Mouse (Mus musculus): ENCODE results near the gene Lrp5. TPM values are rescaled to one million over a fixed set of nuclear protein-coding genes. Genes with fewer than 3 reads are reported as not detected.
"Not testable (repeated sequence)": the region's sequence is repeated elsewhere in the genome, so short reads cannot be mapped to it uniquely, and the experiment has no call there.

Gene Lrp5
- total RNA-seq, 4 experiments from 2014 or later = 7.9 to 10.6 (median 8.4) TPM

DNA sequence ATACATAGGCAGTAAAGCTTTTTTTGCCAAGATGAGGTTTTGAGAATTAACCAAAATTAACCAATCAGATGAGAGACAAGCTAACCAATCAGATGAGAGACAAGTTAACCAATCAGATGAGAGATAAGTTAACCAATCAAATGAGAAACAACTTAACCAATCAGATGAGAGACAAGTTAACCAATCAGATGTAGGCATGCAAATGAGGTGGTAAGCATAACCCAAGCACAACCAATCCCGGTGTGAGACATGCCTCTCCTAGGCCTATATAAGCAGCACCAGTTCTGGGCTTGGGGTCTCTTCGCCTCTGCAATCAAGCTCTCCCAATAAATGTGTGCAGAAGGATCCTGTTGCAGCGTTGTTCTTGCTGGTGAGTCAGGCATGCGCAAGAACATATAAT, 29.3 kb downstream of the Lrp5 start:
- DNase-seq (ENCODE audit: low spot score in 2 of 2) = not testable (repeated sequence)

DNA sequence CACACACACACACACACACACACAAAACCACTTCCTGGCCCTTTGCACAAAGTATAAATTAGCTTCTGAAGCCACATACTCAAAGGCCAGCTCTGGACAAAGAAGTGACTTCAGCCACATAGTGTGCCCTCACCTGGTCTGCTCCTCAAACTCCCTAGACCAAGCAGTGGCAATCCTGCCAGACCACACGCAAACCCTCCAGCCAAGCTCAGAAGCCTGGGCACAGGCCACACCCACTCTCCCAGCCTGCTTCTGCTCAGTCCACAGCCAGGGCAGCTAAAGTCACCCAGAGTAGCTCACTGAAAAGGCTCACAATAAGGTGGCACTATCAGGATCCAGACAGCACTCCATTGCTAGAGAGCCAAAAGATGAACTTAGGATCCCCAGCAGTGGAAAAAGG, 30.2 kb downstream of the Lrp5 start:
- DNase-seq (ENCODE audit: low spot score in 2 of 2) = no peak

DNA sequence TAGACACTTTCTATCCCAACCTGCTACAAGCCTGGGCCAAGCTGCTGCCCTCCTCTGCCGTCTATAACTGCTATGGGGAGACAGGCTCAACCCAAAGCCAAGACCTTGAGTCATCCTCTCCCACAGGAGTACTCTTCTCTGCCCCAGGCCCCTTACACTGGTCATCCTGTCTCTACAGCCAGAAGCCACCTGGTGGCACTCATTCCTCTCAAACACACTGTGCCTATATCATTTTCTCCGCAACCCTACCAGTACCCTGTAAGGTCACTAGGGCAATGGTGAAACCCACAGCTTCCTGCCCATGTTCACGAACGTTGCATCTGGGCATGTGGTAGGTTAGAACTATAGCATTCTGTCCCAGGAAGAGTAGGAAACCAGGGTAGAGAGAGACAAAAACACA, 31.4 kb downstream of the Lrp5 start:
- DNase-seq (ENCODE audit: low spot score in 2 of 2) = no peak

DNA sequence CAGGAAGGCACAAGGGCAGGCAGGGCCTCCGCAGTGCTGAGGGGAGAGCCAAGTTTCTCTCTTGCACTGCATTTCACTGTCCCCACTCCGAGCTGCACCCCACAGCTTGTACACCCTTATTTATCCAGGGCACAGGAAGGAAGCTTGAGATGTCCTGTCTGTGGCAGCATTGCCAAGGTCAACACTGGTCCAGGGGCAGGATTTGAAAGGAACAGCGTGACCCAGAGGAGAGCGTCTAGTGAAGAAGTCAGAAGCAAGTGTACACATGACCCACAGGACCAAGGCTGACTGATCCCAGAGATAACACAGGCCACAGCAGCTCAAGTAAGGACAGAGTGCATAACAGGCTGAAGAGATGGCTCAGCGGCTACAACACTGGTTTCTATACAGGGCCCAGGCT, 32.3 kb downstream of the Lrp5 start:
- no peak for DNase-seq (ENCODE audit: low spot score in 2 of 2)

DNA sequence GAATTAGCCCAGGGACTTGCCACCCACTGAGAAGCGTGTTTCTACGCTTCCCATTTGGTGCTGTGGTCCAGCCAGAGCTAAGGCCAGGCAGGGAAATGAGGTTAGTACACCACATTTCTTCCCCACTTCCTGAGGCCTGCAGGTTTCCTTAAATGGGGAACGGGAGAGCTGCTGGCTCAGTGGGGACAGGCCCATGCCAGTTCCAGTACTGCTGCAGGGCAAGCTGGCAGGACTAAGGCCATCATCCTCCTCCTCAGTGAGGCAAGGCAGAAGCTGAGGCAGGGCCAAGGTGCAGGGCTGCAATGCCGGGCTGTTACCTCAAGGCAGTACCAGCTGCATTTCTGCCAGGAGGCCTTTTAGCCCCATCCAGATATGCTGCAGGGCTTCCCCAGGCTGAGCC, 32.9 kb downstream of the Lrp5 start:
- no peak for DNase-seq (ENCODE audit: low spot score in 2 of 2)

DNA sequence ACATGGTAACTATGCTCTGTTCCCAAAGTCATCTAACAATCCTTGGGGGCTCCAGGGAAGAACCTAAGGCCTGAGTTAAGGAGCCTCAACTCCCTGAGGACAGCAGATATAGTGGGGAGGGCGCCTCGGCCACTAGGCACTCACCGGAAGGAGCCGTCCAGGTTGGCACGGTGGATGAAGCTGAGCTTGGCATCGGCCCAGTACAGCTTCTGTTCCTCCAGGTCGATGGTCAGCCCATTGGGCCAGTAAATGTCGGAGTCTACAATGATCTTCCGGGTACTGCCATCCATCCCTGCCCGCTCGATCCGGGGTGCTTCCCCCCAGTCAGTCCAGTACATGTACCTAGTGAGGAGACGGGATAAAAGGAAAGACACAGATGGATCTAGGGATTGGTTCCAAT, 34.4 kb downstream of the Lrp5 start:
- DNase-seq (ENCODE audit: low spot score in 2 of 2) = no peak

DNA sequence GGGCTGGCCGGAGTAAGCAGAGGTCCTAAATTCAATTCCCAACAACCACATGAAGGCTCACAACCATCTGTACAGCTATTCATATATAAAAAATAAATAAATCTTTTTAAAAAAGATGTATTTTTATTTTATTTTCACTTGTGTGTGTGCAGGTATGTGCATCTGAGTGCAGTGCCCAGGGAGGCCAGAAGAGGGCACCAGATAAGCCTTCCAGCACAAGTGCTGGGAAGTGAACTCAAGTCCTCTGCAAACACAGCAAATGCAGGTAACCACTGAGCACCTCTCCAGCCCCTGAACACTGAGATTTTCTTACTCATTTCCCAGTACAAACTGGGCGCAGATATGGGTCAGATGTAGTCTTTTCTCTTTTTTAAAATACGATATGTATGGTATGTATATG, 35.1 kb downstream of the Lrp5 start:
- DNase-seq (ENCODE audit: low spot score in 2 of 2) = no peak

DNA sequence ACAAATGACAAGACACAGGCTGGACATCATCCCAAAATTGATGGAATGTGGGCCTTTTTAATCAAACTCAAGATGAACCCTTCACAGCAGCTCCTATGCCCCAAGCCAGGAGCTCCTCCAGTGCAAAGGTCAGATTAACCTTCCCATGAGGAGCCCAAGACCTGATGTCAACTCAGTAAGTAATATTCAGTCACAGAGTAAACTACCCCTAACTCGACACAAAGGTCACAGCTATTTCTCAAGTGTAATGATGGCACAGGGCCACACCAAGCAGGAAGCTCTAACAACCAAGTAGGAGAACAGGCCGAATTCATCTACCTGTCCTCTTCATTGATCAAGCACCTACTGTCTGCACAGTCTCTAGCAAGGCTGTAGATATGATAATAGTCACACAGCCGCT, 35.9 kb downstream of the Lrp5 start:
- DNase-seq (ENCODE audit: low spot score in 2 of 2) = no peak

DNA sequence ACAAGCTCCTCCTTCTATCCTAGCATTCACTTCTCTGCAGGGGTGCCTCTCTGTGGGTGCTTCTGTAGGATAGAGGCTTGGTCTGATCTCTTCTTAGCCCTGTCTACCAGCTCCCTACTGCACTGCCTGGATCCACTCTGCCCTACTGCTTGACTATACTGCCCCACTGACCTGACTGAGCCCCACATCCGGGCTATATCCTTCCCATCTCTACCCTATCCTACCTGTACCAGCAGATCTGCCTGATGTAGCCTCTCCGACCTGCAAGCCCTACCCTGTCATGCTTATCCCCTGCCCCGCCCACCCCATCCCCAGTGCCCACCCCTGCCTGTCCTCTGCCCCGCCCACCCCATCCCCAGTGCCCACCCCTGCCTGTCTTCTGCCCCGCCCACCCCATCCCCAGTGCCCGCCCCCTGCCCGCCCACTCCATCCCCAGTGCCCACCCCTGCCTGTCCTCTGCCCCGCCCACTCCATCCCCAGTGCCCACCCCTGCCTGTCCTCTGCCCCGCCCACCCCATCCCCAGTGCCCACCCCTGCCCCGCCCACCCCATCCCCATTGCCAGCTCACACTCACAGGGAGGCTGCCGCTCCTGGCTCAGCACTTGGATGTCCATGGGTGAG, 37.4 kb downstream of the Lrp5 start:
- DNase-seq (ENCODE audit: low spot score in 2 of 2) = no peak

DNA sequence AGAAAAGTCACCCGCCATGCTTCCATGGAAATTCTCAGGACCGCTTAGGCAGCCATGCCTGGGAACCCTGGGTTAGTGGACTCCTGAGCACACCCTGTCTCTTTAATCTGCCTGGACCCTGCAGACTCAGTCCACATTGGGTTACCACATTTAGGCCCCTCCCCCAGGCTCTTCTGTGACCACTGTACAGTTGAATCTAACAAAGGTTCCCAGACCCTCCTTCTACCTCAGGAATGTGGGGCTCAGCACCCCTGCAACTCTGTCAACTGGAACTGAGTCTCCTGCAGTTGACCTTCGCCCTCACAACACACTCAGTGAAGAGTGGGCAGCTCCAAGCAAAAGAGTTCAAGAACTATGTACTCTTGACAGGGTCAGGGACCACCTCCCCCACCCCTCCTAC, 38.4 kb downstream of the Lrp5 start:
- DNase-seq (ENCODE audit: low spot score in 2 of 2) = no peak

DNA sequence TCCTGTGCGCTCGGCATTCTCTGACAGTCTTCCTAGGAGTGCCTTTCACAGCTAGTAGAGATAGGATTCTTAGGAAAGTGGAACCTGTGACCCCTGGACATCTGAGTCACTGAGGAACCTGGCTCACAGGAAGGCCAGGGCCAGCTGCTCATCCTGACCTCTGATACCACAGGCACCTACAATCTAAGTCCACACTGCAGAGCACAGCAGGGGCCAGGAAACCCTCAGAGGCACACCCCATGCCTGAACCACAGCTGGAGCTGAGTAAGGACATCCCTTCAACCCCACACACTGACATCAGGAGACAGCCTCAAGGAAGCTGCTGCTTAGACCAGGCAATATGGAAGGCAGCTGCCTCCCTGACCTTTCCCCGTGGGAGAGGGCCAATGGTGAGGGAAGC, 40.6 kb downstream of the Lrp5 start:
- DNase-seq (ENCODE audit: low spot score in 2 of 2) = no peak

DNA sequence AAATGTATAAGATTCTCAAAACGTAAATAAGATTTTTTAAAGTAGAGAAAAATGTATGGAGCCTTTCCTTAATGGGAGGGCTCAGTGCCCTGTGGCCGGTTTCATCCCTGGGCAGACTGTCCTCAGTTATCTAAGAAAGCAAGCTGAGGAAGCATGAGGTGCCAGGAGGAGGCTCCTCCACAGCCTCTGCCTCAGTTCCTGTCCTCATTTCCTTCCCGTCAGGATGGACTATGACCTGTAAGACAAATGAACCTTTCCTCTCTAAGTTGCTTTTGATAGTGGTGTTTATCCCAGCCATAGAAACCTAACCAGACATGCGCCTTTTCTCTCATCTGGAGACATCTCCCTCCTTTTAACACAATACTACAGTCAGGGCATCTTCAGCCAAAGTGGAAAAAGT, 41.0 kb downstream of the Lrp5 start:
- DNase-seq (ENCODE audit: low spot score in 2 of 2) = no peak

DNA sequence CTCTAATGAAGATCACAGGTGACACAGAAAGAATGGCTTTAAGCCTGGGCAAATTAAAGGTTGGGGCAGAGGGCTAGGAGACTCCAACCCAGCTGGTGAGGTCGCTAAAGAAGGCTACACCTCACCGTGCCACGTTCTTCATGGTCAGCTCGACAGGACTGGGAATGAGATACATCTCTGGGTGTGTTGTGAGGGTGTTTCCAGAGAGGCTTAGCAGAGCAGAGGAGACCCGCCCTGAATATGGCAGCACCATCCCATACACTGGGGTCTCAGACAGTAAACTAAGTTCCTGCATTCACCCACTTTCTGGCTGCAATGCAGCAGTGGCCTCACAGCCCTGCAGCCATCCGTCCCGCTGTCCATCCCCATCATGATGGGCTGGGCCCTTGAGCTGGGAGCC, 46.8 kb downstream of the Lrp5 start:
- DNase-seq (ENCODE audit: low spot score in 2 of 2) = no peak

DNA sequence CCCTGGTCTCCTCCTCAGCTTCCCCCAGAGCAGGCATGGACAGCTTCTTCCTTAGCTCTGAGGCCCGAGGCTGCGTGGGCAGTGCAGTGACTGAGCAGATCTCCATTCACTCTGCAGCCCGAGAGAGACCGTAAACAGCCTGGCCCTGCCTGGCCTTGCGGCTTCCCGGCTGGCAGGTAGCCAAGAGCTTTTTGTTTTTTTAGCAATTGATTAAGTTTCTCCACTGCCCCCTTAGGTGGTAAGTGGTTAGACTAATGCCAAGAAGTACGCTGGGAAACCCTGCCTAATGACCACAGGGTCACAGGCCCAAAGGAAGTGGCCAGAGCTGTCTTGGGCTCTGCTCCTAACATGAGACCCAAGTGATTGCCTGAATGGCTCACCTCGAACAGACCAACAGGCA, 47.7 kb downstream of the Lrp5 start:
- DNase-seq (ENCODE audit: low spot score in 2 of 2) = no peak

DNA sequence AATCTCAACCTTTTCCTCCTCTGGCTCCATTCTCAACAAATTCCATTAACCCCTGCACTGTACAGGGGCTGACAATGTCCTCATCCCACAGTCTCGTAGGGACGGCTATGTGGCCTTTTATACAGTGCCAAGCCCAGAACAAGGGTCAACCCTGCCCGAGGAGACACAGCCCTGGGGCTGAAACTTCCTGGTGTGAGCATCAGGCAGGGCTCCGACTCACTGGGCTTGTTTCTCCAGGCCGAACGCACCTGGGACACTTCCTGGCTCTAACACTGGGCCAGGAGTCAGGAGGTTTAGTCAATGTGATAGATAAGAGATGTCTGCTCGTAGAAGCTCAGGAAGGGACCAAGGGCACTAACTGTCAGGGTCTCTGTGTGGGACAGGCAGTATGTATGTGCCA, 54.3 kb downstream of the Lrp5 start:
- no peak for DNase-seq (ENCODE audit: low spot score in 2 of 2)

DNA sequence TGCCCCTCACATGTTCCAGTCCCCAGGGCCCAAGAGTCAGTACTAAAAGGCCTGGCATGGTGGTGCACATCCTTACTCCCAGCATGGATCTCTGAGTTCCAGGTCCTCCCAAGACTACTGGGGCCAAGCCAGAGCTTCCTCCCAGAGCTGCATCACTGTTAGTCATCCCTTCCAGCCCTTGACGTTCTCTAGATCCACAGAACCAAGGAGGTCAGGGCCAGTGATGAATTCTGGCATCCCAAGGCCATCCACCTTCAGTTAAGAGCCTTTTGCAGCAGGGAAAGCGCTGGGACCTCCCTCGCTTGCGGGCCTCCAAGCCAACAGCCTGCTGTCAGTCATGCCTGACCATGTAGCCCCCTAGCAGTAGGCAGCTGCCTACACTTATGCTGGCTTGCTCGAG, 54.9 kb downstream of the Lrp5 start:
- DNase-seq (ENCODE audit: low spot score in 2 of 2) = no peak

DNA sequence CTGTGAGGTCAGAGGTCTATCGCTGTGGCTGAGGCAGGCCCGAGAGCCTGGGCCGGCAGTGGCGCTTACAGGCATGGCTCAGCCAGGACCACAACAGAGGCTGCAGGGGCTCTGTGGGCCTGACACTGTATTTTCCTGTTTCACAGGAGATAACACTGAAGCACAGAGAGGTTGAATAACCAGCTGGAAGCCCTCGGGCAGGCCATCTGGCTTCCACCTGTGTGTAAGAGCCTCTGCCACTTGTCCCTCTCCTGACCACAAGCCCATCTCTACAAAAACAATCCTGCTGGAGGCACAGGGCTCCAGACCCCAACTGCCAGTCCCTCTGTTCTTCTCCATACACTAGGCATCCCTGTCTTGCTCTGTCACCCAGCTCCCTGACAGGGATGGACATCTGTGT, 55.9 kb downstream of the Lrp5 start:
- no peak for DNase-seq (ENCODE audit: low spot score in 2 of 2)

DNA sequence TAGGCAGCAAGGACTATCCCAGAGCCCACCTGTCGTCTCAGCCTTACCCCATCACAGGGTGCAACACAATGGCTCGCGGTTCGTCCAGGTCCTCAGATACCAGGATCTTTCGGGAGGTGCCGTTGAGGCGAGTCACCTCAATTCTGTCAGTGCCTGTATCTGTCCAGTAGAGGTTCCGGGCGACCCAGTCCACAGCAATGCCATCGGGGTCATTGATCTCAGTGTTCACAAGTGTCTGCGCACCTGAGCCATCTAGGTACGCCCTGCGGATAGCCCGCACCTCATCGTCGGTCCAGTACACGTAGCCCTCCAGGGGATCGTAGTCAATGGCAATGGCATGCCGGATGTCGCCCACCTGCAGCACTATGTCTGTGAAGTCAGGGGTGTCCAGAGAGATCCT, 56.3 kb downstream of the Lrp5 start:
- DNase-seq (ENCODE audit: low spot score in 2 of 2) = no peak

DNA sequence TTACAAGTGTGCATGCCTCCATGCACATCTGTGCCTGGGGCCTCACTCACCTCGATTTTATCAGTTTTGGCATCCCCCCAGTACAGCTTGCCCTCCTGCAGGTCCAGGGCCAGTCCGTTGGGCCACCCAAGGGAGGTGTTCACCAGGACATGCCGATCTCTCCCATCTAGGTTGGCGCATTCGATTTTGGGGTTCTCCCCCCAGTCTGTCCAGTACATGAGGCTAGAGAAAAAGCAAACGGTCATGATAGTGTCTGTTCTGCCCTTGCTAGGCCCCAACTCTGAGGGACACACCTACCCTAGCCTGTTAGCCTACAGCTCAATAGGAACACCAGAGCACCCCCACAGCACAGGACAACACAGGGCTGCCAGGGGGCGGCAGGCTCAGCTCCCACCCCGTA, 58.1 kb downstream of the Lrp5 start:
- DNase-seq (ENCODE audit: low spot score in 2 of 2) = no peak

DNA sequence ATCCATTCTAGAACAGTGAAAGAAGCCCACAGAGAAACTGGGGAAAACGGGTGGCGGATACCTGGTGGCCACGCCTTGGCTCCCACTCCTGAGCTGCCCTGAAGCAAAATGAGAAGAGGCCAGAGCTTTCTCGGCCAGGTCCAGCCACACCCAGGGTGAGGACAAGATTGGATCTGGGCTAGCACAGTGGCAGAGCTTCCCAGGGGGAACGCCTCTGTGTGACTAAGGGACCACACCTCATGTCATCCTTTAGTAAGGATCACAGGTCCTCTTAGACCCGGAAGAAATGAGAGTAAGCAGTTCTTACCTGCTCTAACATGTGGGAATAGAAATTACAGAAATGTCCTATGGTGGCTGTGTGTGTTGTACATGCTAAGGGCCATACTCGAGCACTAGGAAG, 61.3 kb downstream of the Lrp5 start:
- no peak for DNase-seq (ENCODE audit: low spot score in 2 of 2)

DNA sequence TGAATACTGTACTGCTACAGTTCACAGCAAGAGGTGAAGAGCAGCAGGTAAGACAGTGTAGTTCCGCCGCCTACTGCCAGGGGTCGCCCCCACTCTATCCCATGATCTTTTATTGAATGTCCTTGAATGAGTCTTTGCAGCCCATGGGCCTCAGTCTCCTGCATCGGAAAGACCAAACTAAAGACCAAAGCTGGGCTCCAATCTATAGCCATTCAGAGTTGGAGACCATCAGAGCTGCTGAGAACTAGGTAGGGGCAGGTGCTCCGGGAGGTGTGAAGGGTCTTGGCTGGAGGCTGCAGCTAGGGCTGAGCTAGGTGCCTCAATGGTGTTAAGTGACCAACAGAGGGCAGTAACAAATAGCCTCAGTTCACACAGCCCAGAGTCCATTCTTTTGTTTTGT, 62.5 kb downstream of the Lrp5 start:
- DNase-seq (ENCODE audit: low spot score in 2 of 2) = peak in 1 of 2 experiments; percentile 21

DNA sequence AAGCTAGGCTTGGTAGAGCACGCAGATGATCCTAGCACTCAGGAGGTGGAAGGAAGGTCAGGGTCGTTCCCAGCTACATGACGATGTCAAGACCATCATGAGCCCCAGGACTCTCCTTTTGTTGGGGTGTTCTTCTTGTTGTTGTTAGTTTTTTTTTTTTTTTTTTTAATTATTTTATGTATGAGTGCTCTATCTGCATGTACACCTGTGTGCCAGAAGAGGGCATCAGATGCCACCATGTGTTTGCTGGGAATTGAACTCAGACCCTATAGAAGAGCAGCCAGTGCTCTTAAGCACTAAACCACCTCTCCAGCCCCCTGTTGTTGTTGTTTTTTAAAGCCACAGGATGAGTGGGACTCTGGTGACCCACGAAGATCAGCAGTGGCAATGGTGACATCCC, 63.1 kb downstream of the Lrp5 start:
- no peak for DNase-seq (ENCODE audit: low spot score in 2 of 2)

DNA sequence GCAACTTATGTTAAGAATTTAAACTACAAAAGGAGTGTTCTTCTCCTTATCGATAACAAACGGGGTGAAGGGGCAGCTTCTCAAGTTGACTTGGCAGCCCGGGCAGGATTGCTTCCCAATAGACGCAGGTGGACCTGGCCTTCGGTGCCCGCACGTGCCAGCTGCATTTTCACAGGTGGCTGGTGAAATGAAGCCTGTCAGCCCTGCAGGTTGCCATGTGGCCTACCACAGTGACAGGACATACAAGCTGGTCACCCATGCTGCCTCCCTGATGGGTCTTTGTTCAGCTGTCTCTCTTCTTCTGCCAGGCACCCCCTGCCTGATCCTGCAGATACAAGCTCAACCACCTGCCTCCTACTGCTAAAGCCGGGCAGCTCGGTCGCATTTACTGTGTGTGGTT, 65.5 kb downstream of the Lrp5 start:
- no peak for DNase-seq (ENCODE audit: low spot score in 2 of 2)

DNA sequence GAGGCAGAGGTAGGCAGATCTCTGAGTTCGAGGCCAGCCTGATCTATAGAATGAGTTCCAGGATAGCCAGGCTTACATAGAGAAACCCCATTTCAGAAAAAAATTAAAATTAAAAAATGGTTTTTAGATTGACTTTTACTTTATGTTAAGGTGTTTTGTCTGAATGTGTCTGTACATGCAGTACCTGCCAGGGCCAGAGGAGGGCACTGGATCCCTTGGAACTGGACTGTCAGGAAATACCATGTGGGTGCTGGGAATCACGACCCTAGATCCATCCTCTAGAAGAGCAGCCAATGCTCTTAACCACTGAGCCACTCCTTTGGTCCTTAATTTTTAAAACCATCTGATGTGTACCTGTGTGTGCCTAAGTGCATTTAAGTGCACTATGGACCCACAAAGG, 67.0 kb downstream of the Lrp5 start:
- no peak for DNase-seq (ENCODE audit: low spot score in 2 of 2)

All from left cerebral cortex, adult 8-10 months (tissue).